Mouse (Mus musculus): ENCODE data around the gene Tcirg1.

Gene Tcirg1

DNA sequence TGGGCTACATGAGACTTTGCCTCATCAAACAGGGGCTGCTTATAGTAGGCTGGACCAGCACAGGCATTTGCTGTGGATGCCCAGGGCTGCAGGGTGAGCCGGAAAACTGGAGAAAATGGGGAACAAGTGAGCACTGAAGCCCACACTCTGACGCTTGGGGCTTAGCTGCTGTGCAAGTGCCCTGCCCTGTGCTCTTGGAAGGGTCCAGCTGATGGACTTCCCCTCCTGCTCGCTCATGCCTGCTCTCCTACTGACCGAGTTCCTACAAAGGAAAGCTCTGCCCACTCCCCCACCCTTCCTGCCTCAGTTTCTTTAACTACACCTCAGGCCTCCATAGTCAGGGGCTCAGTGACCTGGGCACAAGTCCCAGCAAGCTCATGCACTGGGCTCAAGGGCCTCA is 21.1 kb upstream of the Tcirg1 start:
- DNase-seq (ENCODE audit: low spot score in 2 of 2): no peak

DNA sequence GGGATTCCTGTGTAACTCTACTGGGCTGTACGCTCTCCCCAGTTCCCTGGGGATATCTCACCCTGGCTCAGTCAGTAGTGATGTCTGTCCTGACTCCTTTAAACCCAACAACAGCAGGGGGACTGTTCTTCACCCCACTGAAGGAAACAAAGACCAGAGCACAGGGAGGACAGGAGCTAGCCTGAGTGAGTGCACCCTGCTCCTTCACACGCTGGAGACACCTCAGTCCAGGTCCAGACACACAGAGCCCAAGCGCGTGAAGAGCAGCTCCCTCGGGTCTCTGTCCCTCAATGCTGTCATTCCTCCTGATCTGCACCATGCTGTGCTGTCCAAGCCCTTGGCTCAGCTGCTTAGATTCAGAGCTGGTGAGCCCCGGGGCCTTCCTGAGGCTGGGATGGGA is 19.8 kb upstream of the Tcirg1 start:
- no peak for DNase-seq (ENCODE audit: low spot score in 2 of 2)

DNA sequence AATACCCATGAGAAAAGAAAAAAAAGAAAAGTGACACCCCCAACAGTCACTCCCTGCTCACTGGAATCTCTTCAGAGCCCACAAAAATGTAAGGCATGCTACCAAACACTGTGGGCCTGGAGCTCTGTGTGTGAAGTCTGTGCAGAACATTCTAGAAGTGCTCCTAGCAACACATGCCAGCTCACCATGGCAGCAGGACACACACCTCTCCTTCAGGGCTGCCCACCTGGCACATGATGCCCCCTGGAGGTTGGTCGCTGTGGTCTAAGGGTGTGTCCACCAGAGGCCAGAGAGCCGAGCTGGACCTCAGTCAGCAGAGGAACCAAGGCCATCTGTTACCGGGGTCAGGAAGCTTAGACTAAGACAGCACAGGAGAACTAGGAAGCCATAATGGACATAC is 19.3 kb upstream of the Tcirg1 start:
- DNase-seq (ENCODE audit: low spot score in 2 of 2): no peak

- no peak for DNase-seq (ENCODE audit: low spot score in 2 of 2)
Measured at GRCm38 (mm10) chr19:3925859-3926258, 18.9 kb upstream of the Tcirg1 start.

DNA sequence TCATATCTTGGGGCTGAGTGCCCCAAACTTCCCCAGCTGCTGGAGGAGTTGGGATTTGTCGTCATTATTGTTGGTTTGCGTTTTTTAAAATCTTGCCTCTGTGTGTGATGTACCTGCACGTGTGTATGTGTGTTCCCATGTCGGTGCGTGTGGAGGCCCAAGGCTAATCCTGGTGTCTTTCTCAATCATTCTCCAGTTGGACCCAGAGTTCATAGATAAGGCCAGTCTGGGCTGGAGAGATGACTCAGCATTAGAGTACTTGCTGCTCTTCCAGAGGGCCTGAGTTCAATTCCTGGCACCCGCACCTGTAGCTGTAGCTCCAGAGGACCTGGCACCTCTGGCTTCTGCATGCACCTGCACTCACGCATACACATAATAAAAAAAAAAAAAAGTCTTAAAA is 17.9 kb upstream of the Tcirg1 start:
- DNase-seq (ENCODE audit: low spot score in 2 of 2): no peak

GRCm38 (mm10) chr19:3924190-3924589 is 17.3 kb upstream of the Tcirg1 start:
- no peak for DNase-seq (ENCODE audit: low spot score in 2 of 2)

- no peak for DNase-seq (ENCODE audit: low spot score in 2 of 2)
Measured at GRCm38 (mm10) chr19:3923586-3923985, 16.7 kb upstream of the Tcirg1 start.

DNA sequence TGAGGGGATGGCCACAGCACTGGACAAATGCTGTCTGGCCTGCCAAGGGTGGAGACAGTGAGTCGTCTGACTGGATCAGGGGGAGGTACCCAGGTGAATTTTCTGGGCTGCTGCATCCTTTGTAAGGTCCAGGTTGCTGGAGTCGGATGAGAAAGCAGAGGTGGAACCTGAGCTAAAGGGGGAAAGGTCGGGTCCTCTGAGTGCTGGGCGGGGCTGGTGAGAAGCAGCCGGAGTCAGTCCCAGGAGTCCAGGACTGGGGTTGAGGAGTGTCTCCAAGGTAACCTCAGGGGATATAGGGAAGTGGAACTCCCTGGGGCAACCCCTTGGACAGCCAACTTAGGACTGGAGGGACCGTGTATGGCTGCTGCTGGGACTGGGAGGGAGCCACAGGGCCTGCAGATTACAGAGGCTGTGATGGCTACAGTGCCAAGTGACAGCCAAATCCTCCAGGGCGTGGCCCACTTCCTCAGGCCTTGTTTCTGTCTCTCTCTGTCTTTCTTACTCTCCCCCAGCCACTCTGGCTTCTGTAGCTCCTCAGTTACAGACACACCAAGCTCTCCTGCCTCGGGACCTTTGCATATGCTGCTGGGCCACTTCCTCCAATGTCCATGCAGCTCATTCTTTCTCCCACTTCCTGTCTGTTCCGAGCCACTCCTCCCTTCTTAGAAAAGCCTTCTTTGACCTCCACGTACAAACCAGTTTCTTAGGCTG is 15.9 kb upstream of the Tcirg1 start:
- DNase-seq (ENCODE audit: low spot score in 2 of 2): no peak

DNA sequence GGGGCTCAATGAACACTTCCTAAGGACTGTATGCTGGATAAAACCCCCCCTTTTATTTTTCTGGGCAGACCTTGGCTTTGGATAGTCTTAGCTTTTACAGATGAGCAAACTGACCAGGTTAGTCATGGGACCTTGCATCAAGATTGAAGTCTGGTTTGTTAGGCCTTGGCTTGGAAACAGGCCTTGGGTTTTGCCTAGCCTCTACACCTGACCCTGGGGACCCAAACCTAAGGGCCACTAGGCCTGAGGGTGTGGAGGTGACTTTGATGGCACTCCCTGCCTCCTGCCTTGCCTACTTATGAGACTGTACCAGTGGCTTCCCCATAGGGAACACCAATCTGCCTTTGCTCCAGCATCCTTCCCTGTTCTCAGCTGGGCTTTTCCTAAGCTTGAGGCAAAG is 13.0 kb upstream of the Tcirg1 start:
- DNase-seq (ENCODE audit: low spot score in 2 of 2): no peak

GRCm38 (mm10) chr19:3916727-3917126 is 9.8 kb upstream of the Tcirg1 start:
- no peak for DNase-seq (ENCODE audit: low spot score in 2 of 2)

- no peak for DNase-seq (ENCODE audit: low spot score in 2 of 2)
Measured at GRCm38 (mm10) chr19:3914535-3914934, 7.6 kb upstream of the Tcirg1 start.

DNA sequence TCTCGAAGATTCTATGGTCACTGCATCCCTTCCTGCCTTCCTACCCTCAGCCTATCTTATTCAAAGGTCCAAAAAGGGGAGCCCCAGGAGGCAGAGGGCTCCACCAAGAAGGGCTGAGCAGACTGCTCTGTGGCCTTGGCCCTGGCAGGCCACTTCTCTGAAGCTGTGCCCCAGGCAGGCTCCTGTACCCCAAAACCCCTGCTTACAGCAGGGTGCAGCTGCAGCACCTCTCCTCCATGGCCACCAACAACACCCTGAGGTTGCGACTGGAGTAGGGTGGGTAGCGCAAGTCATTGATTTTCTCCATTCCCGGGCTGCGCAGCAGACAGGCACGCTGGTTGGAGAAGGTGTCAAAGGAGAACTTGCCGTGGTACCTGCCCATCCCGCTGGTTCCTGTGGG is 6.8 kb upstream of the Tcirg1 start:
- no peak for DNase-seq (ENCODE audit: low spot score in 2 of 2)

- DNase-seq (ENCODE audit: low spot score in 2 of 2): peak; percentile 88 to 93
Measured at GRCm38 (mm10) chr19:3912337-3913204, 5.6 kb upstream of the Tcirg1 start, which contains the start of gene Ndufs8. Gene Ndufs8 (minus strand): TSS chr19:3912774.

GRCm38 (mm10) chr19:3910206-3910605 is 3.3 kb upstream of the Tcirg1 start:
- DNase-seq (ENCODE audit: low spot score in 2 of 2): no peak

GRCm38 (mm10) chr19:3907876-3908660 is 1.1 kb upstream of the Tcirg1 start:
- no peak for DNase-seq (ENCODE audit: low spot score in 2 of 2)

DNA sequence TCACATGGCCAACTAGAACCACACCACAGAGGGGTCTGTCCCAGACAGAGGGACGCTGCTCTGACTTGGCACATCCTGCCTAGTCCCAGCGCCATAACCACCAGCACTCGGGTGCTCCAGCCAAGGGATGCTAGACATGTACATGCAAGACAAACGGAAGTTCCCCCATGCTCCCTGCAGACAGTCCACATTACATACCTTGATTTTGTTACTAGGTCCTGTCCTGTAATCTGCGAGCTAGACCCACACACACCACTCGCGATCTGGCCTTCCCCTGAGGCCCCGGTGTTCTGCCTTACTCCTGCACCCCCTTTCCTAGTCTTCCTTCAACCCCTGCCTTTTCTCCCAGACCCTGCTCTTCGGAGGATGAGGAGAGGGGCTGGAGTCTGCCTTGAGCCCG is 607 bp downstream of the Tcirg1 start:
- no peak for DNase-seq (ENCODE audit: low spot score in 2 of 2)

DNA sequence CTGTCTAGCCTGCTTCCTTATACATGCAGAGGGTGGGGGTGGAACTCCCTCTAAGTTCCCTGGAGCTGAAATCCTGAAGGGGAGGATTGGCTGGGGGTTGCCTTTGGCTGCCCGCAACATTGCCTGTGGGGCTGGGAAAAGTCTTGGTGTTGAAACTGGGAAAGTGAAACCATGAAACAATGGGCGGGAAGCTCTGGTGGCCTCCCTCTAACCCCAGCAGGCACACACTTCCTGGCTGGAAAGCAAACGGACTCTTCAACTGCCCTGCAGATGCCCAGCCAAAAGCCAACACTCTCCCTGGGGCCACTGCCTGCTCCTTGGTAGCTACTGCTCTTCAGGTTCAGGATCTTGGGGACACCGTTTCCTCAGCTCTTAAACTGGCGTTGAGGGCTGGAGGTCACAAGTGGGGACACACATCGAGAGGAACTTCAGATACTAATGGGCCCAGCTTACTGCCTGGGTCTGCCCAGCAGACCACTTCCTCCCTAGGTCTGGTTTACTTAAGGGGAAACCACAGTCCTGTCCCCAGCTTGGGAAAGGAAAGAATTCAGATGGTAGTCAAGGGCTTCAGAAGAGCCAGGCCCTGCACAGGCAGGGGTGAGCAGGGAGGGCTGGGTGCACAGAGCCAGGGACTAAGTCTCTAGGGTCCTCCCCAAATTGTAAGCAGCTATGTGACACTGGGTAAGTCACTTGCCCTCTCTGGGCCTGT is 1.5 kb downstream of the Tcirg1 start:
- no peak for DNase-seq (ENCODE audit: low spot score in 2 of 2)

DNA sequence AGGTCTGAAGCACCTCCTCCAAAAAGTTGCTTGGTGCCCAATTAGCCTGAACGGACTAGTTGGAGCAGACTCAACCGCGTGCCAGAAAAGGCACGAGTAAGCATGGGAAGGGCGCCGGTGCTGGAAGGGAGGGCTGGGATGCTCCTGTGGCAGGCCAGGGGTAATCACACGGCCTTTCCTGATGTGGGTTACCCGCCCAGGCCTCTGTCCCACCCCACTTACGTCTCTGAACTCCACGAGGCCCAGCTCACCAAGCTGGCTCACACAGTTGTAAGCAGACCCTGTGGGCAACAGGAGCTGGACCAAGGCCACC is 2.6 kb downstream of the Tcirg1 start:
- no peak for DNase-seq (ENCODE audit: low spot score in 2 of 2)

- no peak for DNase-seq (ENCODE audit: low spot score in 2 of 2)
Measured at GRCm38 (mm10) chr19:3903648-3904362, 3.1 kb downstream of the Tcirg1 start.

GRCm38 (mm10) chr19:3902966-3903365 is 4.0 kb downstream of the Tcirg1 start:
- DNase-seq (ENCODE audit: low spot score in 2 of 2): peak in 1 of 2 experiments; percentile 45

DNA sequence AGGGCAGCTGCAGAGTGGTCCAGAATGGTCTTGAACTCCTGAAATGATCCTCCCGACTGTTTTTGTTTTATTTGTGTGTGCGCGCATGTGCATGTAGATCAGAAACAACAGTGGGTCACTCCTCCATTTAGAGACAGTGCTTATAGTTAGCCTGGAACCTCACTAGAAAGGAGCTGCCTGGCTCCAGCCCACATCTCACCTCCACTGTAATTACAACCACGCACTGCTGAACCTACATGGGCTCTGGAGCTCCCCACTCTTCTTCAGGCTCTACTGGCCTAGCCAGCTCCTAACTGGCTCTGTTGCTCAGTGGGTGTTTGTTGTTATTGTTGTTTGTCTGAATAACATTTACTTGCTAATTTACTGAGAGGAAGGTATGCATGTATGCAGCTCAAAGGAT is 7.3 kb downstream of the Tcirg1 start:
- DNase-seq (ENCODE audit: low spot score in 2 of 2): no peak
